8 mouse cellular contexts compared by ENCODE assay signal in the genomic region with DNA sequence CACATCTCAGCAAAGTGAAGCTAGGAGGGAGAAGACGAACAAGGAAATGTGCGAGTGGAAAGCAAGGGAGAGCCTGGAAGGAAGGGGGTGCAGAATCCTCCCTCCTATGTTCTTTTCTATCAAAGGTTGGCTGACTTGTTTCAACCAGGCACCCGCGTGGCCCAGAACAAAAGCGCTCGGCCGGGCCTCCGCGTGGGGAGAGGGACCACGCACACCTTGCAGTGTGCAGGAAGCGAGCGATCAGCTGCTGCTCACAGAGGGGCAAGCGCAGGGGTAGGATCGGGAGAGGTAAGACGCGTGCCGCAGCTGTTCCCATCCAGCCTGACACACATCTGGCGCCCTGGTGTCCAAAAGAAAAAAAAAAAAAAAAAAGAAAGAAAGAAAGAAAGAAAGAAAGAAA. TPM values are rescaled to one million over a fixed set of nuclear protein-coding genes. Genes with fewer than 3 reads are reported as not detected.
DNase-seq lines count a peak whose midpoint lies in the region; ATAC-seq and TF ChIP-seq lines count a peak whose summit lies in the region.

No protein-coding gene starts in this region.

- H3K4me3 ChIP-seq in liver, adult 2 months (ENCODE audit: insufficient read depth, low read depth, low read length), result peak overlapping the region; percentile 13; the same call in 1 of the 2 replicates
- peak overlapping the region; percentile 56 for H3K4me3 ChIP-seq in embryonic facial prominence, embryonic 11.5 days (ENCODE audit: low read depth, low read length)
- H3K4me3 ChIP-seq in intestine, postnatal 0 days (ENCODE audit: low read depth, low read length), result peak overlapping the region; percentile 51
- H3K4me3 ChIP-seq in myocyte, result no peak overlapping the region

- TF ChIP-seq POLR2A in liver, adult 2 months (IDR thresholded peaks at IDR 0.05; ENCODE audit: extremely low read depth, insufficient read depth, low read length), result no peak
- no peak for TF ChIP-seq POLR2A in myocyte (IDR thresholded peaks at IDR 0.05; ENCODE audit: insufficient read length, low read depth)

- 23% methylated on average over 18 of the region's 18 CpGs for whole genome bisulfite sequencing in liver, adult 2 months
- WGBS in embryonic facial prominence, embryonic 11.5 days, result 4% methylated on average over 18 of the region's 18 CpGs
- WGBS in intestine, postnatal 0 days, result 2% methylated on average over 18 of the region's 18 CpGs

- no peak for ATAC-seq in embryonic facial prominence, embryonic 11.5 days (replicated peaks; ENCODE audit: insufficient number of reproducible peaks, low FRiP score, low TSS enrichment, low read depth)
- ATAC-seq in intestine, postnatal 0 days, result no peak
- ATAC-seq in megakaryocyte-erythroid progenitor cell, adult 5-6 weeks (replicated peaks; ENCODE audit: low FRiP score, low TSS enrichment, poor library complexity, severe bottlenecking), result no peak

- no peak for TF ChIP-seq CTCF in liver, adult 2 months (IDR thresholded peaks at IDR 0.05; ENCODE audit: low read depth, low read length)
- TF ChIP-seq CTCF in intestine, postnatal 0 days (IDR thresholded peaks at IDR 0.05; ENCODE audit: low read depth), result no peak

- no peak overlapping the region for H3K9ac ChIP-seq in liver, adult 2 months (ENCODE audit: low read depth, low read length)
- H3K9ac ChIP-seq in embryonic facial prominence, embryonic 11.5 days (replicated peaks; ENCODE audit: low read length), result peak overlapping the region; percentile 57
- 0 out of 2 replicates have a peak overlapping the region, but pooled peaks have one; percentile 50 for H3K9ac ChIP-seq in intestine, postnatal 0 days (ENCODE audit: low read depth, low read length)

- H3K36me3 ChIP-seq in liver, adult 2 months (ENCODE audit: control insufficient read depth, insufficient read depth, low read length), result no peaks in the 10 kb centered on the region
- H3K36me3 ChIP-seq in embryonic facial prominence, embryonic 11.5 days (replicated peaks; ENCODE audit: control insufficient read depth, insufficient read depth, low read depth, low read length), result no peaks in the 10 kb centered on the region
- no peaks in the 10 kb centered on the region for H3K36me3 ChIP-seq in intestine, postnatal 0 days (ENCODE audit: control insufficient read depth, insufficient read depth)
- H3K36me3 ChIP-seq in myocyte (ENCODE audit: control insufficient read depth, insufficient read depth), result no peaks in the 10 kb centered on the region

- no peak overlapping the region for H3ac ChIP-seq in myocyte (ENCODE audit: control insufficient read depth, insufficient read length)

- H3K9me3 ChIP-seq in embryonic facial prominence, embryonic 11.5 days (replicated peaks; ENCODE audit: control insufficient read depth, low read length), result no peaks in the 10 kb centered on the region
- no peaks in the 10 kb centered on the region for H3K9me3 ChIP-seq in intestine, postnatal 0 days (ENCODE audit: control insufficient read depth)

- no peaks in the 10 kb centered on the region for H3K79me2 ChIP-seq in liver, adult 2 months (ENCODE audit: control insufficient read depth, insufficient read depth, low read length)
- no peaks in the 10 kb centered on the region for H3K79me2 ChIP-seq in myocyte (ENCODE audit: control insufficient read depth, insufficient read depth)

- H3K27ac ChIP-seq in liver, adult 2 months (replicated peaks; ENCODE audit: insufficient read depth, low read depth, low read length), result no peak overlapping the region
- no peak overlapping the region for H3K27ac ChIP-seq in embryonic facial prominence, embryonic 11.5 days (replicated peaks; ENCODE audit: low read depth, low read length)
- no peak overlapping the region for H3K27ac ChIP-seq in intestine, postnatal 0 days (ENCODE audit: low read depth, low read length)

- H3K4me1 ChIP-seq in liver, adult 2 months (ENCODE audit: control insufficient read depth, insufficient read depth, low read length), result no peaks in the 10 kb centered on the region
- no peaks in the 10 kb centered on the region for H3K4me1 ChIP-seq in embryonic facial prominence, embryonic 11.5 days (ENCODE audit: control insufficient read depth, insufficient read depth, low read length)
- H3K4me1 ChIP-seq in intestine, postnatal 0 days (replicated peaks; ENCODE audit: control insufficient read depth, insufficient read depth, low read length), result no peaks in the 10 kb centered on the region

- no peaks in the 10 kb centered on the region for H3K27me3 ChIP-seq in liver, adult 2 months (ENCODE audit: control insufficient read depth, insufficient read depth, low read length)
- H3K27me3 ChIP-seq in embryonic facial prominence, embryonic 11.5 days (ENCODE audit: control insufficient read depth, insufficient read depth, low read length), result no peaks in the 10 kb centered on the region
- H3K27me3 ChIP-seq in intestine, postnatal 0 days (replicated peaks; ENCODE audit: control insufficient read depth, insufficient read depth, low read length), result no peaks in the 10 kb centered on the region
- H3K27me3 ChIP-seq in myocyte (ENCODE audit: control insufficient read depth, insufficient read depth, insufficient read length), result peaks cover 9% of the 10 kb centered on the region

- H3K4me2 ChIP-seq in embryonic facial prominence, embryonic 11.5 days (ENCODE audit: low read depth, low read length), result peak overlapping the region; percentile 91
- peak overlapping the region; percentile 96 for H3K4me2 ChIP-seq in intestine, postnatal 0 days (replicated peaks; ENCODE audit: low read depth)
- peak overlapping the region; percentile 85 for H3K4me2 ChIP-seq in myocyte (ENCODE audit: low read depth)

- DNase-seq in liver, adult 2 months (ENCODE audit: extremely low read depth, low read depth, low spot score), result no peak
- no peak for DNase-seq in liver
- peak; percentile 50 for DNase-seq in embryonic facial prominence, embryonic 11.5 days (ENCODE audit: low spot score)
- no peak for DNase-seq in urinary bladder, adult 18-20 months (ENCODE audit: low spot score in 2 of 2)
- DNase-seq in cerebellum, adult 18-20 months, result no peak

TF ChIP-seq in myocyte, 11 proteins besides CTCF, POLR2A, EP300 and RAD21:
- no peak for TF ChIP-seq TCF3 (IDR thresholded peaks at IDR 0.05; ENCODE audit: insufficient read length, low read depth)
- no peak for TF ChIP-seq TCF12 (IDR thresholded peaks at IDR 0.05; ENCODE audit: insufficient read depth, poor library complexity, severe bottlenecking)
- TF ChIP-seq E2F4 (IDR thresholded peaks at IDR 0.05; ENCODE audit: insufficient read depth), result no peak
- TF ChIP-seq REST (IDR thresholded peaks at IDR 0.05; ENCODE audit: insufficient read depth, insufficient read length), result no peak
- no peak for TF ChIP-seq MYOD1 (IDR thresholded peaks at IDR 0.05; ENCODE audit: control insufficient read depth in 1 of 3, insufficient read length in 2 of 3, low read depth in 2 of 3)

RNA-seq across cellular contexts. Expression of gene Edaradd, which starts 0.9 kb away (rescaled TPM):
- total RNA-seq in liver, adult 2 months (2014; rRNA removed), result 0.09 and 0.13 TPM in 2 replicates
- polyA plus RNA-seq in liver, adult 2 months (2012; rRNA removed), result 0.07 TPM in 1 of 2 replicates, not detected in the other
- 3.1 TPM in 2 replicates for polyA plus RNA-seq in embryonic facial prominence, embryonic 11.5 days (2014; fragmentation: Nextera tagmentation; extraction: Ambion mirVana)
- 0.14 and 0.17 TPM in 2 replicates for polyA plus RNA-seq in intestine, postnatal 0 days (2015; fragmentation: Nextera tagmentation; extraction: Ambion mirVana)
- not detected for polyA plus RNA-seq in myocyte (2012; fragmentation: generic; extraction: Trizol)
- 0.07 TPM in 1 of 2 replicates, not detected in the other for total RNA-seq in megakaryocyte-erythroid progenitor cell, adult 5-6 weeks (2014; fragmentation: Nextera tagmentation)
- total RNA-seq in megakaryocyte-erythroid progenitor cell, adult 5-6 weeks (2017), result not detected in 2 replicates

RNA-seq across cellular contexts. Expression of gene Ero1lb, which starts 46.3 kb away (rescaled TPM):
- 28.9 and 36.0 TPM in 2 replicates for total RNA-seq in liver, adult 2 months (2014; rRNA removed)
- 12.7 and 13.2 TPM in 2 replicates for polyA plus RNA-seq in liver, adult 2 months (2012; rRNA removed)
- polyA plus RNA-seq in embryonic facial prominence, embryonic 11.5 days (2014; fragmentation: Nextera tagmentation; extraction: Ambion mirVana), result 7.8 and 8.8 TPM in 2 replicates
- 6.1 and 6.5 TPM in 2 replicates for polyA plus RNA-seq in intestine, postnatal 0 days (2015; fragmentation: Nextera tagmentation; extraction: Ambion mirVana)
- polyA plus RNA-seq in myocyte (2012; fragmentation: generic; extraction: Trizol), result 1.4 TPM
- 1.6 and 2.8 TPM in 2 replicates for total RNA-seq in megakaryocyte-erythroid progenitor cell, adult 5-6 weeks (2014; fragmentation: Nextera tagmentation)
- 2.3 and 5.0 TPM in 2 replicates for total RNA-seq in megakaryocyte-erythroid progenitor cell, adult 5-6 weeks (2017)

RNA-seq across cellular contexts. Expression of gene Lgals8, which starts 54.6 kb away (rescaled TPM):
- 134 and 180 TPM in 2 replicates for total RNA-seq in liver, adult 2 months (2014; rRNA removed)
- 44.7 and 51.6 TPM in 2 replicates for polyA plus RNA-seq in liver, adult 2 months (2012; rRNA removed)
- 11.4 and 11.9 TPM in 2 replicates for polyA plus RNA-seq in embryonic facial prominence, embryonic 11.5 days (2014; fragmentation: Nextera tagmentation; extraction: Ambion mirVana)
- polyA plus RNA-seq in intestine, postnatal 0 days (2015; fragmentation: Nextera tagmentation; extraction: Ambion mirVana), result 53.2 and 55.6 TPM in 2 replicates
- polyA plus RNA-seq in myocyte (2012; fragmentation: generic; extraction: Trizol), result 27.7 TPM
- 23.0 and 39.7 TPM in 2 replicates for total RNA-seq in megakaryocyte-erythroid progenitor cell, adult 5-6 weeks (2014; fragmentation: Nextera tagmentation)
- total RNA-seq in megakaryocyte-erythroid progenitor cell, adult 5-6 weeks (2017), result 21.7 and 50.3 TPM in 2 replicates
